Mouse (Mus musculus) MN1 (cell line): ENCODE results near the gene Sulf2.

Experiments
- DNase-seq: peaks from one replicate; pipeline ENCODE4 v3.0.0-alpha.2; 2016; ENCODE audit warnings: low spot score

The Sulf2 gene

DNA sequence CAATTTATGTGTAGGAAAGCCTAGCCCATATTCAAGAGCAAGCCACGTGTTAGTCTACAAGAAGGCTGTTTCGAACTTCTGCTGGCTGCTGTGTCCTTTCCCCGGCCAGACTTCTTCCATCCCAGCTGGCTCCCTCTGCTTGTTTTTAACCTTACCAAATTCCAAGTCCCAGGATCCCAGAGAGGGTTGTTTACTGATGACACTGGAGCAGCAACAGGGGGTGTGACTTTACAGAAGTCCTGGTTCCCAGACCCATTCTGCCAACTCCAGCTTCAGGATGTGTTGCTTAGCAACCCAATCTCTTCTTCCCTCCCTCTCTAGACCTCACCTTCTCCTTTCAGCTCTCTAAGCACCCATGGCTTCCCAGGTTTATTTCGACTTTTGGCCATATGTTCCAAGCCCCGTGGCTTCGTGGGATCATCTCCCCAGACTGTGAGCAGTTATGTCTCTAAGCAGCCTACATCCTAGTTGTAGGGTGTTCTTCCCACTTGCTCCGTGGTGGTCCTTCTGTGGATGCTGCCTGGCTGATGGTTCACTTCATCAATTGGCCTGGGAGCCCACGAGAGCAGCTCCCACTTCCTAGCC, 20.2 kb upstream of the Sulf2 start:
- DNase-seq, result no peak

DNA sequence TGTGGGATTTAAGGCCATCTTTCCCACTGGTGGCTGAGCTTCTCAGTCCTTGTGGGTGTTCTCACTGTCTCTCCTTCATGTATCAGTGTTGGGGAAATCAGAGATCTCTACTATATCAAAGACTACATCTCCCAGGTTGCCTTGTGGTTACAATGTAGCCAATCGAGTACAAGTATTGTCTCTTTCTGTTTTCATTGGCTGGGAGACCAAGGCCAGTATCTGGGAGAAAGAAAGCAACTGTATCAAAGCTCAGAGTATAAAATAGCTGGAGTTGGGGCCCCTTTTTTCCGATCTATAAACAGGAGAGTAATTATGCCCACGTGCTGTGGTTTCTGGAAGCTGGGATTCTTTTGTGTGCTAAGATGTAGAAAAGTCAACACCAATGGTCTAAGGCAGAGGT, 19.7 kb upstream of the Sulf2 start:
- no peak for DNase-seq

DNA sequence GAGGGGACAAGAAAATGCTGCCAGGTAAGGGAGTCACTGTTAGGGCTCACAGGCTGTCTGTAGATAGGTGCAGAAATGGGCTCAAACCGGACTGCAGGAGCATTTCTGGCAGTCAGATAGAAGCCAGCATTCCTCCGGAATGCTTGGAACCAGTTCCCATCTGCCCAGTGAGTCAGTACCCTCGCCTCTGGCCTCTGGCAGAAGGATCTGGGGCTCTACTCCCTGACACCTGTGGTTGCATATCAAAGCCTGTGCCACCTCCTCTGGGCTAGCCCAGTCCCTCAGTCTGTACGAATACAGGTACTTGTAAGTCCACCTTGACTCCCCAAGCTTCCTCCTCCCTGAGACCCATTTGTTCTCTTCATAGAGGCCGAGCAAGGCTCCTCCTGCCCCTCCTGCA, 17.7 kb upstream of the Sulf2 start:
- no peak for DNase-seq

DNA sequence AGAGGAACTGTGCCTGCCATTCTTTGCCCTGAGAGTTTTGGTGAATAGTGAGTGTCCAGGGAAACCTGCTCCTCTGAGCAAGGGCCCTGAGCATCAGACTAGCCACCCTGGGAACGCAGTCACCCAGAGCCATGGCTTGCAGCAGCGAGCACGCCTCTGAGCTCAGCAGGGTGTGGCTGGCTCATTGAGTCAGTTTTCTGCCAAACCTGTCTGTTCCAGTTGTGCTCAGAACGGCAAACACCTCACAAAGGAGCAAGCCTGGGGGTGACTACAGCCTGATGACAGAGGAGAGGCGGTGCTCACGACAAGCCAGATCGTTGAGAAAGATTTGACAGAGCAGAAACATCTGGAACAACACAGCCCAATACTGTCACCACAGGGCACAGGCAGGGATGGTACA, 14.7 kb upstream of the Sulf2 start:
- DNase-seq, result no peak

DNA sequence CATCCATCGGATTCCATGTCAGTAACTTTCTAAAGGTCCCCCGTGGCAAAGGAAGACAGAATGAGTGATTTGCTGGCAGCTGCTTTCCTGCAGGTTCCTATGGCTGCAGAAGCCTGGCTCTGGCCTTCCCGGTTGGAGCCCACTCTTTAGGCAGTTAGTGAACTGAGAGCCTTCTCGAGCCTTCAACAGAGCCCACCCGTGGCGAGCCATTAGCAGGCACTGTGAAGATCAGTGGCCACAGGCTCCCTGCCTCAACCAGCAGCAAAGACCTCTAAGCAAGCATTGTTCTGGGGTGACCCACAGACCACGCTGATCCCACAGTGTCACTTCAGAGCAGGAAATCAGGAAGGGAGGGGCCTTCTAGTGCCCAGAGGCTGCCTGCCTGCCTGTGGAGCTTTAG, 13.4 kb upstream of the Sulf2 start:
- no peak for DNase-seq

DNA sequence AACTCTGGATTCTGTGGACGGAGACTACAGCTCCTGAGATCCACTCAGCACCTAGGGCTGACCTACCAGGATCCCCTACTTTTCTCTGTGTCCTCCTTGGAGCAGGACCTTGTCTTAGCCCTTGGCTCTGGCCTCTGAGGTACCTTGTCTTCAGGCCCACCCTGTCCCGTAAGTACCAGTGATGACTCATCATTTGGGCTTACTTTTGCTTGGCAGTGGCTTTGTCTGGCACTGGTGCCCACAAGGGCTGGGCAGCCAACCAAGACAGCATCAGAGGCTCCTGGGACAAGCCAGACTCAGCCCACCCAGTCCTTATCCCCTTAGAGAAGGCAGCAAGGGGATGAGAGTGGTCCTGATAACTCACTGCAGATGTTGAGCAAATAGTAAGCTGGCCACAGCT, 11.9 kb upstream of the Sulf2 start:
- peak; percentile 26 for DNase-seq

DNA sequence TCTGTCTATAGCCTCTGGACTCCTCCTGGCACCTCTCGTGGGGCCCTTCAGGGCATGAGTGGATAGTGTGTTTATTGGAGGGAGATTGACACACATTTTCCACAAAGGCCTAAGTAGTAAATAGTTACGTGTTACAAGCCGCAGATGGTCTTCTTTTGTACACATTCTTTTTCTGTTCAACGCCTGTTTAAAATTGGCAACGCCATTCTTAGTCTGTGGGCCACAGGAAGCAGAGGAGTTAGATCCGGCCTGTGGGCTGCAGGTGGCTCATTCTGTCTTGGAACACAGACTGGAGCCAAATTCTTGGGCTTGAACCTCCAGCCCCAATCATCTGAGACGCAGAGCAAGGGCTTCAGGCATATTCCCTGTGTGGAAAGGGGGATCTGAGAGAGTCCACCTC, 9.9 kb upstream of the Sulf2 start:
- DNase-seq, result no peak

DNA sequence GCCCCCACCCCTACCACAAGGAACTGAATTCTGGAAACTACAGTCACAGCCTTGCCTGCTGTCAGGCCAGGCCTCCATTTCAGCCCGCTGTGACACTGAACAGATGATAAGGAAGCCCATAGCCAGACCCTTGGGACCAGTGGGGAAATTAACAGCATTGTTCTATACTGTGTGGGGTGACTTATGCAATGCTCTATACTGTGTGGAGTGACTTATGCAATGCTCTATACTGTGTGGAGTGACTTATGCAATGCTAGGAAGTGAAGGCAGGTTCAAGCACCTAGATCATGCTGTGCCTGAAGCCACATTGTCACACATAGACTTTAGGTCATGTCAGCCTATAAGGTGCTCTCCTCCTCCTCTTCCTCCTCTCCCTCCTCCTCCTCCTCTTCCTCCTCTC, 9.1 kb upstream of the Sulf2 start:
- DNase-seq, result no peak

DNA sequence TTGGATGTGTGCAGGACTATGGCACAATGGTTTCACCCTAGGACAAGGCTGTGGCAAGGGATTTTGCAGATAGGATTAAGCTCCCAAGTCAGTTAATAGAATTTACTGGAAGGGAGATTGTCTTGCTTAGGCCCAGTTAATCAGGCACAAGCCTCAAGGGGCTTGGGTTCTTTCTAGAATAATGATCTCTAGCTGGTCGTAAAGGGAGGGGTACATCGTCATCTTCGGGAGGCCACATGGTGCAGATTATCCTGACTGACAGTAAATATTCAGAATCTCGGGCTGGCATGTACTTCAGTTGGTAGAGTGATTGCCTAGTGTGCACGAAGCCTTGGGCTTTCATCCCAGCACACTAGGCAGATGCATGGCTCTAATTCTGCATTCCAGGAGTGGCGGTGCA, 8.5 kb upstream of the Sulf2 start:
- no peak for DNase-seq

DNA sequence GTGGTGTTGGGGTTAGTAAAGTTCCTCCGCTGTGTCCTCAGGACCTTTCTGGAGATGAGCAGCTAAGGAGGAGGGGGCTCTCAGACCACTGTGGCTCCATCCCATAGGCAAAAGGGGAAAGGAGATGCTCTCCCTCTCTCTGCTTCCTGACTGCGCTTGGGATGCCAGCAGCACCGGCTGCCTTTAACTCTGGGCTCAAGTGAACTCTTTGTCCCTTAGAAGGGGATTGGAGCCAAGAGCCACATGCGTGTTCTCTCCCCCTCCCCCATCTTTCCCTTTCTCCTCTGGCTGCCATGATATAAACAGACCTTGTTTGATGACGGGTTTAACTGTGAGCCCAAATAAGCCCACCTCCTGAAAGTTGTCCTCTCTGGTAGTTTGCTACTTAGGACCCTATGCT, 7.8 kb upstream of the Sulf2 start:
- no peak for DNase-seq

DNA sequence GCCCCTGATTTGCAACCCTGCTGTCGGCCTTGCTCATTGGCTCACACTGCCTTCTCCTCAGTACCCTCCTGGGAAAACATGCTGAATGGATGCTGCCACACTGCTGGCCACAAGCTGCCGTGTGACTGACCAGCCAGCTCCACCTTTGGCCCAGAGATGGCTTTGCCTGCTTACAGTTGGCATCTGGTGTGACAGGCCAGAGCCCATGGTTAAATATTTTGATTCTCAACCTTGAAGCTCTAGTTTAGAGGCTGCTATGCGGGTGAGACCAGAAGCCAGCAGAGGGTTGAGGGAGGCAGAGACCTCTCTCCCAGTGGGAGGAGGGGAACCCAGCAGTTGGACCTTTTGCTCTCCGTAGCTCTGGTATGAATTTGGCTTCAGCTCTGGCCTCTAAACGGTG, 6.7 kb upstream of the Sulf2 start:
- no peak for DNase-seq

DNA sequence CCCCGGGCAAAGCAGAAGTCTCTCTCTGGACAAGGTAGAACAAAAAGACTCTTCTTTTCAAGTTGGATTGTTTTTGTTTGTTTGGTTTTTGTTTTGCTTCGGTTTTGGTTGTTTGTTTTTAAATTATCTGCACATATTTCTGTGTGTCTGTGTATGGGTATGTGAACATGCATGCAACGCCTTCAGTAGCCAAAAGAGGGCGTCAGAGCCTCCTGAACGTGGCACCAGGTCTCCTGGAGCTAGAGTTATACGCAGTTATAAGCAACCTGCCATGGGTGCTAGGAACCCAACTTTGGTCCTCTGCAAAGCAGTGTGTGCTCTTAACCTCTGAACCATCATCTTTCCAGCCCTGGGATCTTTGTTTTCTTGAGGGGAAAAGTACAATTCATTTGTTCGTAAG, 3.8 kb upstream of the Sulf2 start:
- DNase-seq, result no peak

DNA sequence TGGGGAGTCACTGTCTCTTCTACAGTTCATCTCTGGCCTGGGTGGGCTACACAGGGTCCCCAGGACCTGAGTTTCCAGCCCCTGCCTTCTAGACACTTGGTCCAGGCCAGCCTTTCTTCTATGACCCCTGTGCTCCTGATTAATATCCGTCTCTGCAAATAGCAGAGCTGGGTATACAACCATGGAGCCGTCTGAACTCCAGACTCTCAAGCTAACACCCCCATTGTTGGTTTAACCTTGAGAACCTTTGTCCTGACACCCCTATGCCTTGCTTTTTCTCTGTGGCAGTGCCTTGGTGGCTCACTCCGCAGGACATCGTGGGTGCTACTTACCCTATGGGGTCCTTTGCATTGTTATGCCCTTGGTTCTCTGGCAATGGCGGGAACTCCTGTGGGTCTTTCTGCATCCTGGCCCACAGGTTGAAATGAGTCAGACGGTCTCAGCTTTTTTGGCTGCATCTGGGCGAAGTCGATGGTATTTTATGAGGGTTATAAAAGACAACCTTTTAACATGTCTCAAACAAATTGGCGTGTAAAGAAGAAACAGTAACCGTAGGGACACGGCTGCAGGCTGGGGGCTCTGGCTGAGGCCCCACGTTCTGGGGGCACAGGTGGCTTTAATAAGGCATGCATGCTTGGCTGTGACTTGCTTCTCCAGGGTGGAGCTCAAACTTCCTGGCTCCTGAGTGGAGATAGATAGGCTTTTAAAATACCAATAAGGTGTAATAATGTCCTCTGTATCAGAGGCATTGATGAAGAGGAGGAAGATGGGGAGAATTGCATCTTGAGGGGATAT, 2.5 kb upstream of the Sulf2 start:
- DNase-seq, result no peak

DNA sequence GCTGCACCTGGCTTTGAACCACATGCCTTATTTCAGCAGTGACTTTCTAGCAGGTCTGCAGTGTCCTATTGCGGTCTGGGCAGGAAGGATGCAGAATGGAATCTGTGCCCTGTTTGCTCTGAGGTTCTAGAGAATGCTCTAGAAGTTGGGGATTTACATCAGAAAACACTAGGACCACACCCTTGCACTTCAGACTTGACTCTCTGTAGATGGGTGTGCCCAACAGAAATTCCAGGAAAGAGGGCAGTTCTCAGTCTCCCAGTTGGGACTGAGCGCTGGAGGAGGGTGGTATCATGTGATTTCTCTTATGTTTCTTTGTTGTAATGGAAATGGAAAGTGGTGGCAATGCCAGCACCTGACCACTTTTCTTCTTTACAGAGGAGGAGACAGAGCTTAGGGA, 1.7 kb upstream of the Sulf2 start:
- DNase-seq, result no peak

DNA sequence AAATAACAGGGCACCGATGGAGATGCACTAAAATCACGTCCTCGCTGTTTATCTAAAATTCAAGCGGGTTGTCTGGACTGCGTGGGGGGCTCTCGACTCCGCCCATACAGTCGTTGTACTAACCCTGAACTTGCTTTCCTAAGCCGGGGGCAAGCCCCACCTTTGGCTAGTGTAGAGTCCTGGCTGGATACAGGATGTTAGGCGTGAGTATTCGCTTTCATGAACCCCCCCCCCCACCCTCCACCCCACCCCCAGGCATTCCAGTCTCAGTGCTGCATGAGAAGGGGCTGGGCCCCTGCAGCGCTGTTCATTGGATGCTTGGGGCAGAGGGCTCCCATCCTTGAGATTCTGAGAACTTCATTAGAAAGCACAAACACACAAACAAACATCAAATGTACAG, 659 bp upstream of the Sulf2 start:
- DNase-seq, result no peak

DNA sequence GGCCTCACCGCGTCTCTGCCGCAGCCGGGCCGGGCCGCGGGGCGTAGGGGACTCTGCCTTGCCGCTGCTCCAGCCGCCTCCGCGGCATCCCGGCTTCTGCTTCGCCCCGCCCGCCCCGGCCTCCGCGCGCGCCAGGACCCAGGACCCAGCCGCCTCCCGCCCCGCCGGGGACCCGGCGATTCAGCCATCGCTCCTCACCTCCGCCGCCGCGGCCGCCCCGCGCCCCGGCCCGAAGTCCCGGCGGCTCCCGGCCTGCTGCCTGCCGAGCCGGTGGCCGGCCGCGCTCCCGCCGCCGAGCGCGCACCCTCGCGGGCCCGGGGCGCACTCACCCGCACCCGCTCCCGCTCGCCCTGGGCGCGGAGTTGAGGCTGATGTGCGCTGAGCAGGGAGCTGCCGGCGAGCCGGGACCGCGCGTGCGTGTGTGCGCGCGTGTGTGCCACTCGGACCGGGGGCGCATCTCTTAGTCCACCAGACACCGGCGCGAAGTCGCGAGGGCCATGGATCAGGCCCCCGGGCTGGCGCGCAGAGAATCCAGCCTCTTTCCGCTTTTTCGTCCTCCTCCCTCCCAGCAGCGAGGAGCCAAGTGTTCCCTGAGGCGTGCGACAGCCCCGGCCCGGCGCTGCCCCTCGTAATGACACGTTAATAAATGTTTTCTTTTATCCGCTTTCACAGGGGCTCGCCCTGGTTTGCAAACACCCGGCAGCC, 562 bp downstream of the Sulf2 start:
- no peak for DNase-seq

DNA sequence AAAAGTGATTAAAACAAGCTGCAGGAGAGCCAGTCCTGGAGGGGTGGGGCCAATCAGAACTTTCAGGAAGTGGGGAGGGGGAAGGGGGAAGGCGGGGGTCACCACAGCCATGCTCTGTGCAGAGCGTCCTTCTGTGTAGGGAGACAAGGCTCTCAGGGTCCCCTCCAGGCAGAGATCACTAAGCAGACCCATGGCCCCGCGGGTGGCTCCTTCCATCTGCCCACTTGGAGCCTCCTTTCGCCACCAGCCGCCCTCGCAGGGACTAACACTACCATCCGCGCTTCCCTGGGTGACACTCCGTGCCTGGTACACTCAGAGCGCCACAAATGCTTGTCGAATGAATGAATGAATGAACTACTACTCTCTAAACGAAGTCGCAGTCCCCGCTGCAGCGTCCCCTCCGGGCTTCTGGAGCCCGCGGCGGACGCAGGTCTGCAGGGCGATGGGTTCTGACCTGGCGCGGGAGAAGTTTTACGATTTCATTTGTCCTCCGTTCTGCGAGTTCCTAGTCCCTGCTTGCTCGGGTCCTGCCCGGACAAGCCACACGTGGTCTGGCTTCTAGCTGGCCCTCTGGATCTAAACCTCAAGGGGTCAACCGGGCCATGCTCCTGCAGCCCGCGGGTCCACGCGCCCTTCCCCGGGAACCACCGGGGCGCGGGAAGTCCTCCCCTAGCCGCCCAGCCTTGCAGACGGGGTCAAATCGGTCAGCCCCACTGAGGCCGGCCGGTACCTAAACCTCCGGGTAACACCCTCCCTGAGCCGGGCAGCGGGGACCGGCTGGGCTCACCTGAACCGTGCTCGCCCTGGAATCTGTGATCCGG, 1.4 kb downstream of the Sulf2 start:
- no peak for DNase-seq

DNA sequence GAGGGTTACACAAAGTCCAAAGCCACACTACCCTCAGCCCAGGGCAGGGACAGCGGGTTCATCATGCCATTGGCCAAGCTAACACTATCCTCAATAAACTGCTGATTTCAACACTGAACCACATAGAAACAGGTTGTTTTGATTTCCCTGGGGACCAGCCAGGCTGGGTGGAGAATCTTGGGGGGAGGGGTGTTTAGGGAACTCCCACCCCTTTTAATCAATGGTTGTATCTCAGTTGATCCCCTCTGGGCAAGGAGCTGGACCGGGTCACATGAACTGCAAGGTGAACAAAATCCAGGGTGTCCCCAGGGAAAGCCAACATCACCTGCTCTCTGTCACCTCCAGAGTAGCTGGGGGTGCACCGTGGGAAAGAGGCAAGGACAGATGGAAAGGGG, 2.1 kb downstream of the Sulf2 start:
- no peak for DNase-seq

DNA sequence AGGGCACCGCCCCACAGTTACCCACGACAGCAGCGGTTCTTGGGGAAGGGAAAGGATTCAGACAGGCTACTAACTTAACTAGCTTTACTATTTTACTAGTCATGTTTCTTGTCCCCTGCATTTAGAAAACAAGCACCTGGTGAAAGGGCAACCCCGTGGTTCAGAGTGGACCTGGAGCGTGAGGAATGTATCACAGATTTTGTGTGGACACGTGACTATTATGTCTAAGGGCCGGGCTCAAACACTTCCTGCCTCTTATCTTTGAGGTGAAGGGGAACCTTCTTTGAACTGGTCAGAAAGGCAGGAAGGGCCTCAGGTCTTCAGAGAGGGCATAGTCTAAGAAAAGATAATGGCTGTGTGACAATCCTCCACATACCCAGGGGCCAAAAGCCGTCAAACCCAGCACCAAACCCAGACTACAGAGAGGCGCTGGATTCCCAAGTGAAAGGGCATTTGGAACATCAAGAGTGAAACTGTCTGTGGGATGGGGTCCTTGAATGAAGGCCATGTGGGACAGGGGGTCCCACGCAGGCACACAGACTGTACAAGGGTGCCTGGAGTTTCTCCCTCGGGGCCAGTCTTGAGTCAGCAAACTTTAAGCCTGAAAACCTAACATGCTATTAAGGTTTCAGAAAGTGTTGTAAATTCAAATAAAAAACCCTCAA, 2.6 kb downstream of the Sulf2 start:
- no peak for DNase-seq

DNA sequence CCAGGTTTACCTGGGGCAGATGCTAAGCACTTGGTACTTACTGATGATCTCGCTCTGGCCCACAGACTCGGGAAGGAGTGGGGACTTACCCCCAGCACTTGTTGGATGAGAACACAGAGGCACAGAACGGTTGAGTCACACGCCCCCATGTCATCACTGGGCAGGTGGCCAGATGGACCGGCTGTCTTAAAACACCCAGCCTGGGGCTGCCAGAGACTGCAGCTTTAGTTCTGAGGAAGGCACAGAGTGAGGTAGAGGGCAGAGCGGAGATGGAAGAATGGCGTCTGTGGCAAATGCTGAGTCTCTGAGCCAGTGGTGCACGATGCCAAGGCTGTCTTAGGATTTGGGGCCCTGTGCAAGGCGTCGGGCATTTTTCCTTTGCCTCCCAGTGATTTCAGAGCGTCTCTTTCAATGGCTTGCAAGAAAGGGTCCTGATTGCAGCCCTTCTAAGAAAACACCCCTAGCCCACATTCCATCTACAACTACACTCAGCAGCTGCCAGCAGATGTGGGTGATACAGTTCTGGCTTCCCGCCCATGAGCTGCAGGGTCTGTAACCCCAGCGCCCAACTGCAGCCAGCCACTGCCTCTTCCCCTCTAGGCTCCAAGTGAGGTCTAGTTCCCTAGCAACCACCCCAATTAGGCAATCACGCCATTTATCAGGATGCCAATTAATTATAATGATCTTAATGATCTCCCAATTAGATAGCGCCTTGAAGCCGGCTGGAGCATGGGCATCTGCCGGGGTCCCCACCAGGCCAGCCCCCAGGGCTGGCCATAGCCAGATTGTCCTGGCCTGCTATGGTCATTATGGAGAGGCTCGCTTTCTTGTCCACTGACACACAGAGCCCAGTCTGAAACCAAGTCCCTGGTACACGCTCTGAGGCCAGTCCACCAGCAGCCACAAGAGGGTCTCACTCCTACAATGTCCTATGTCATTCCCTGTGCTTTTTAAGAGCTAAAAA, 3.7 kb downstream of the Sulf2 start:
- DNase-seq, result peak; percentile 91

DNA sequence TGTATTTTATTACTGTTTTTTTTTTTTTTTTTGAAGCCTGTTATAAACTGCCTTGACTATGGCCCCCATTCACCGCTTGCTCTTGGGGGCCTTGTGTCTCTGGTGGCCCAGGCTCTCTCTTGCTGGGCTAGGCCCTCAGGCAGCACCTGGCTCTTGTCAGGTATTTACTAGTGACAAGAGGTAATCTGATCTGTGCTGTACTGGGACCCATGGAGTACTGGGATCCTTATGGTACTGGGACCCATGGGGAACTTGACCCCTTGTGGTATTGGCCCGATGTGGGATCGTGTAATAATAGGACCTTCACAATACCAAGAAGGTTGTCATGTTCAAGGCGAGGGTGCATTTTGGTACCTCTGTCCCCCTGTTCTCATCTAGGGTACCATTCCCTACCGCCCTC, 4.9 kb downstream of the Sulf2 start:
- DNase-seq, result no peak
